Mouse (Mus musculus) heart, adult 2 months (tissue): ENCODE data around the gene Col25a1.

Experiments used
- CTCF ChIP-seq: fragments of 200-600 bp; IDR thresholded peaks from 2 replicates; pipeline ENCODE4 v1.8.1; 2022; ENCODE audit warnings: antibody characterized with exemption, mild to moderate bottlenecking, moderate library complexity
- EP300 ChIP-seq: fragments of 200-500 bp; IDR thresholded peaks from 2 replicates; pipeline ENCODE4 v1.6.1; 2011; ENCODE audit warnings: low read depth, low read length, control low read depth; ENCODE audit not compliant: insufficient read depth
- POLR2A ChIP-seq: fragments of 200-500 bp; IDR thresholded peaks from 2 replicates; pipeline ENCODE4 v1.6.1; 2011; ENCODE audit warnings: mild to moderate bottlenecking, low read depth, low read length, control low read depth; ENCODE audit not compliant: insufficient read depth

GRCm38 (mm10) chr3:130601491-130601890 is 470.2 kb downstream of the Col25a1 start:
- no peak for TF ChIP-seq CTCF
- TF ChIP-seq POLR2A = no peak
- no peak for TF ChIP-seq EP300
